Mouse (Mus musculus) midbrain, embryonic 10.5 days (tissue): ENCODE measurements around the gene Smpd3. TPM values are rescaled to one million over a fixed set of nuclear protein-coding genes. Genes with fewer than 3 reads are reported as not detected.

Experiments
- DNase-seq: peaks from one replicate; pipeline ENCODE4 v3.0.0-alpha.2; 2017; ENCODE audit warnings: low spot score
- H3K27ac ChIP-seq: fragments of 300-500 bp; sonication (generic); replicated peaks from 2 replicates; pipeline ENCODE4 v1.5.1; 2016; ENCODE audit warnings: mild to moderate bottlenecking
- H3K27me3 ChIP-seq: fragments of 300-500 bp; sonication (generic); 2 replicates; pipeline ENCODE4 v1.6.1; 2016; ENCODE audit warnings: low read depth, mild to moderate bottlenecking; ENCODE audit not compliant: poor library complexity, severe bottlenecking
- H3K36me3 ChIP-seq: fragments of 300-500 bp; sonication (generic); 2 replicates; pipeline ENCODE4 v1.6.1; 2016; ENCODE audit warnings: mild to moderate bottlenecking, moderate library complexity
- H3K4me1 ChIP-seq: fragments of 300-500 bp; sonication (generic); 2 replicates; pipeline ENCODE4 v1.6.1; 2016
- H3K4me3 ChIP-seq: fragments of 300-500 bp; sonication (generic); 2 replicates; pipeline ENCODE4 v1.5.1; 2016; ENCODE audit warnings: mild to moderate bottlenecking, moderate library complexity
- H3K9me3 ChIP-seq: fragments of 300-500 bp; sonication (generic); replicated peaks from 2 replicates; pipeline ENCODE4 v1.6.1; 2016; ENCODE audit warnings: mild to moderate bottlenecking
- WGBS: fragments of 180-500 bp; shearing (Covaris S2); methylation state at CpG from one replicate; pipeline ENCODE4 v1.1.7; 2016; 5-methylcytosine and 5-hydroxymethylcytosine counted together
- polyA plus RNA-seq: library from polyadenylated mRNA; unstranded; fragments of >200 nt; fragmentation: Nextera tagmentation; extraction: Ambion mirVana; gene quantifications from 2 replicates; pipeline ENCODE4 v1.2.1, GENCODE M21; 2016

Gene Smpd3
- polyA plus RNA-seq, 1 experiment from 2014 or later: 10.4 TPM

DNA sequence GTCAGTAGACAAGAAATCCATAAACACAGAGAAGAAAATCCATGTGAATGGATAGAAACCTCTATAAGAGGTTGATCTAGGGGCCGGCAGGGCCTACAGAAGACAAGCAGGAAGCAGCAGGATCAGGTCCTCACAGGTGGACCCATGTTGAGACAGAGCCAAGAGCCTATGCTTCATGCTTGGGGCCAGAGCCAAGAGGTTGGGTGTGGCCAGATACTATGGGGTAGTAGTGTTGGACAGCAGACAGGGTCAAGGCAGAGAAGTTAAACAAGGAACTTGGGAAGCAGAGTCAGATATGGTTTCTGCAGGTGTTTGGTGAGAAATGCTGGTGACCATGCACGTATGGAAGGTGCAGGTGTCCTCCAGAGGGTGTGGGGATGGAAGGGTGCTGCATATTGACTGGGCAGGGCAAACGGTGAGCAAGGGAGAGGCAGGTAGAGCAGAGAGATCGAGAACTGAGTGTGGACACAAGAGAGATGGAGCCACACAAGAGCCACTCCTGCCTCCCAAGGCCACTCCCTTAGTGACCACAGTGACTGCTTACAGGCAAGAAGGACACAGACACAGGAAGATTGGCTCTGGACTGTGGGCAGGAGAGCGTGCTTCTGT is 61.0 kb downstream of the Smpd3 start:
- Histone ChIP-seq H3K9me3 (no peaks in the 10 kb centered on the region), H3K27ac (no peak overlapping the region), H3K27me3 (no peaks in the 10 kb centered on the region), H3K4me1 (peaks cover 16% of the 10 kb centered on the region), H3K4me3 (no peak overlapping the region), H3K36me3 (no peaks in the 10 kb centered on the region)
- WGBS: 86% methylated on average over 5 of the region's 5 CpGs
- no peak for DNase-seq

DNA sequence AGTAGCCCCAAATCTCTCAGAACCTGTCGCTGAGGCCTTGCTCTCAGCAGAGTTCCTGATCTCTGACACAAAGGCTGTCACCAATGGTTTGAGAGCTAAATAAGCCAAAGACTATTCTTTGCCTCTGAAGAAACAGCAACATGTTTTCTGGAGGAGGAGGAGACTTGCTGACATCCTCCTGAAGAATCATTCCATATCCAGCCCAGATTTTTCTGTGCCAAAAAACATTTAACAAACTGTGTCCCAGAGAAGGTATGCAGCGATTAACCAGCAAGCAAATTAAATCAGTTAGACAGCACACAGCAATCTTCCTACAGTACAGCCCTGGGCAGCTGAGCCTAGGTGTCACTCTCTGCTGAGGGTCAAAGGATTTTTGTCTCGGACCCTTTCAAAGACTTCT is 64.3 kb downstream of the Smpd3 start:
- 83% methylated on average over 3 of the region's 3 CpGs for WGBS
- H3K27ac ChIP-seq: no peak overlapping the region
- no peak for DNase-seq
- H3K4me1 ChIP-seq: peaks cover 39% of the 10 kb centered on the region
- H3K9me3 ChIP-seq: no peaks in the 10 kb centered on the region
- no peak overlapping the region for H3K4me3 ChIP-seq
- H3K27me3 ChIP-seq: no peaks in the 10 kb centered on the region
- no peaks in the 10 kb centered on the region for H3K36me3 ChIP-seq

DNA sequence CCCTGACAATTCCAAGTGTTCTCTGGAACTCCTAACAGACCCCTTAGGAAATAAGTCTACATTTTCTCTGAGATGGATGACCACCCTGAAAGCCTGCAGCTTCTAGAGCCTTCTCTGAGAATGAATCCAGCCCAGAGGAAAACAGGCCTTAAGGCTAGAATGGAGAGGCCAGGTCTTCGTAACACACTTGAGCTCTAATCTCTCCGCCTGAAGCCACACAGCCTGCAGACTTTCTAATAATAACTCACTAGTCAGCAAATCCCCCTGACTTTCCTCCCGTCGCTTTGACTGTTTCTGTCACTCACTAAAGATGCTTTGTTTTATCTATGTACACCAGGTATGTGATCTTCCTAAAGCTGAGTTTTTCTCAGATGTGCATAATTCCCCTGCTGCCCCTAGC is 66.4 kb downstream of the Smpd3 start:
- Histone ChIP-seq H3K27me3 (no peaks in the 10 kb centered on the region), H3K4me1 (peaks cover 39% of the 10 kb centered on the region), H3K4me3 (no peak overlapping the region), H3K27ac (peak overlapping the region; percentile 49), H3K9me3 (no peaks in the 10 kb centered on the region), H3K36me3 (no peaks in the 10 kb centered on the region)
- 70% methylated on average over 4 of the region's 4 CpGs for WGBS
- no peak for DNase-seq

DNA sequence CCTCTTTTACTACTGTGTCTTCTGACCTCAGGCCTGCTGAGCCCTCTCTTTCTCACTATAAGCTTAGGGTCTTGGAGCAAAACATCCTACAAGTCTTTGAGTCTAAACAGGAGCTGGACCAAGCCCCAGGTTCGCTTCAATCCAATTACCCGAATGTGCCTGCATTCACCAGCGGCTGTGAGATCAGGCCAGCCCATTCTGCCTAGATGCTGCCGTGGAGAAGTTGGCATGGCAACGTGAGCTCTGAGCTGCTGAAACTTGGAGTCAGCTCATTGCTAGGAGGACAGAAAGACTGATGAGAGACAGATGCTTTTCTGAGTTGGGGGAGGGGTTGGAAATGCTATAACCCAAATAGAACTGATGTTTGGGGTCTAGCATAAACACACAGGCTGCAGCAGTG is 67.0 kb downstream of the Smpd3 start:
- 11% methylated on average over 5 of the region's 5 CpGs for WGBS
- Histone ChIP-seq H3K9me3 (no peaks in the 10 kb centered on the region), H3K27ac (peak overlapping the region; percentile 64), H3K4me1 (peaks cover 40% of the 10 kb centered on the region), H3K36me3 (peaks cover 1% of the 10 kb centered on the region; the same call in 1 of the 2 replicates), H3K27me3 (no peaks in the 10 kb centered on the region), H3K4me3 (no peak overlapping the region)
- DNase-seq: peak; percentile 50

DNA sequence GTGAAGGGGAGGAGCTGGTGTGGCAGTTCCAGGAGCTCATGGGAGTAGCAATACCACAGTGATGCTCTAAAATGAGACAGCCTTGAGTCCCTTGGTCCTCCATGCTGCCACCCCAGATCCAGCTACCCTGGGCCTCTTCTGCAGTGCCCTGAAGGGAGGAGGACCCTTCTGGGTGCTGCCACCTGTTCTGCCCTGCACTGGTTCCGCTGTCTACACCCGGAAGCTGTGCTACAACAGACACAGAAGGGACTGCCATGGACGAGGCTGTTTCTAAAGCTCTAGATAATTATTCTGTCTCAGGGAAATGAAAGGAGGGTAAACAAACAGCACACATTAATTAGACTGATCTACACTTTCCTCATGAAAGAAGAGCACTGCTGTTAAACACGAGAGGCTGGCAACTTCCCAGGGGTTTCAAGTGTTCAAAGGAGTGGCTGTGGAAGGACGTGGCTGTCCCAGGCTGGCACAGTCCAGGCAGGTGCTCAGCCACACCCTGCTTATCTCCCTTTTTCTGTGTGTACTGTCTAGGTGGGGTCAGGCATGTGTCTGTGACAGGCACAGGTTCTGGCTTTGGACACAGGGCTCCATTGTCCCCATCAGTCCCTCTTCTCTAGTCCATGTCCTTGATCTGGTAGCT is 69.0 kb downstream of the Smpd3 start:
- peaks cover 45% of the 10 kb centered on the region for H3K4me1 ChIP-seq
- H3K27ac ChIP-seq: no peak overlapping the region
- H3K27me3 ChIP-seq: no peaks in the 10 kb centered on the region
- no peak for DNase-seq
- WGBS: 74% methylated on average over 5 of the region's 5 CpGs
- peaks cover 21% of the 10 kb centered on the region for H3K36me3 ChIP-seq
- H3K4me3 ChIP-seq: no peak overlapping the region
- no peaks in the 10 kb centered on the region for H3K9me3 ChIP-seq

DNA sequence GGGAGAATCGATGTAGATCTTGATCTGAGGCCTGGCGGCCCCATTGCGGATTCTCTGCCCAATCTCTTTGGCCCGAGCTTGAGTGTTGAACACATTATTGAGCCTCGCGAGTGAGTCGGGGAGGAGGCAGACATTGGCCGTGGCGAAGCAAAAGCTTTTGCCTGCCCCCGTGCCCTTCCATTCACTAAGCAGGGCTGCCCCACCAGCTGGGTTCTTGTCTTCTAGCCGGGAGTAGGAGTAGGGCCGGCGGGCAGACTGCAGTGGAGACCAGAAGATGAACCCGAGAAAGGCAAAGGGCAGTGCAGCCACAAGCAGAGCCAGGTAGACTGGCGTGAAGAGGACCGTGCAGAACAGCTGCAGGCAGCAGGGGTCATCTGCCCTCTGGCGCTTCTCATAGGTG is 72.4 kb downstream of the Smpd3 start:
- Histone ChIP-seq H3K9me3 (no peaks in the 10 kb centered on the region), H3K36me3 (peaks cover 43% of the 10 kb centered on the region), H3K4me3 (no peak overlapping the region), H3K27me3 (no peaks in the 10 kb centered on the region), H3K27ac (0 out of 2 replicates have a peak overlapping the region, but pooled peaks have one; percentile 6), H3K4me1 (peaks cover 21% of the 10 kb centered on the region)
- 89% methylated on average over 17 of the region's 17 CpGs for WGBS
- DNase-seq: no peak

DNA sequence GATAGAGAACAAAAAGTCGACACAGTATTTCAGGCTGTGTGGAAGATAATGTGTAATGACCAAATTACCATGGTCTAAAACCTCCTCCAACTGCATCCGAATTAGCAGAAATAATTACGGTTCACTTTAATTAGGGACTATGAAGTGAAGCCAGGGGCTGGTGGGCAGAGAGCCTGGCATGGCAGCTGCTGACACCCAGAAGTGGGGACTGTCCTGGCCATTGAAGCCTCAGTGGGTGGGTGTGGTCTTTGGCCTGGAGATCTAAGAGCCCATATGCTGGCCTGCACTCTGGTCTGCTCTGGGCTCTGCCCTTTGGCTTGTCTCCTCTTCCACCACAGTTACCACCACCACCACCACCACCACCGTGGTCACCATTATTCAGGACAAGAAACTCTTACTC is 73.9 kb downstream of the Smpd3 start:
- no peaks in the 10 kb centered on the region for H3K27me3 ChIP-seq
- peaks cover 11% of the 10 kb centered on the region for H3K4me1 ChIP-seq
- peaks cover 58% of the 10 kb centered on the region for H3K36me3 ChIP-seq
- no peaks in the 10 kb centered on the region for H3K9me3 ChIP-seq
- DNase-seq: no peak
- H3K4me3 ChIP-seq: no peak overlapping the region
- 96% methylated on average over 4 of the region's 4 CpGs for WGBS
- H3K27ac ChIP-seq: no peak overlapping the region

DNA sequence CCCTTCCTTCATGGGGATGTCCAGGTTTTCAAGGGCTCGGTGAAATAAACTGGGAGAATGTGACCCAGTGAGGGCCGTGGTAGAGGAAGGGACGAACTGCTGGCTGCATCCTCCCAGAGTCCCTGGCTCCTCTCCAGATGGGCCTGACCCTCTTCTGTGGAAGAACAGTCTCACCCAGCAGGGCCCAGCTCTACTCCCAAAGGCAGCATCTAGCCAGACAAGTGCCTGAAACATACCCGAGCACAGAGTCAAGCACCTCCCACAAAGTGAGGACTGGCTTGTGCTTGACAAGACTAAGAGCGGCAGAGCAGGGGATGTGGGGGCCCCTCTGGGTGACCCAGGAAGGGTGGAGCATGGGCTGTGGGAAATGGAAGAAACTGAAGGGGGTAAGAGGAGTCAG is 75.4 kb downstream of the Smpd3 start:
- H3K9me3 ChIP-seq: no peaks in the 10 kb centered on the region
- H3K4me1 ChIP-seq: peaks cover 6% of the 10 kb centered on the region; the same call in 1 of the 2 replicates
- H3K27me3 ChIP-seq: no peaks in the 10 kb centered on the region
- H3K27ac ChIP-seq: 0 out of 2 replicates have a peak overlapping the region, but pooled peaks have one; percentile 10
- no peak overlapping the region for H3K4me3 ChIP-seq
- 84% methylated on average over 5 of the region's 5 CpGs for WGBS
- peaks cover 73% of the 10 kb centered on the region for H3K36me3 ChIP-seq
- DNase-seq: no peak

DNA sequence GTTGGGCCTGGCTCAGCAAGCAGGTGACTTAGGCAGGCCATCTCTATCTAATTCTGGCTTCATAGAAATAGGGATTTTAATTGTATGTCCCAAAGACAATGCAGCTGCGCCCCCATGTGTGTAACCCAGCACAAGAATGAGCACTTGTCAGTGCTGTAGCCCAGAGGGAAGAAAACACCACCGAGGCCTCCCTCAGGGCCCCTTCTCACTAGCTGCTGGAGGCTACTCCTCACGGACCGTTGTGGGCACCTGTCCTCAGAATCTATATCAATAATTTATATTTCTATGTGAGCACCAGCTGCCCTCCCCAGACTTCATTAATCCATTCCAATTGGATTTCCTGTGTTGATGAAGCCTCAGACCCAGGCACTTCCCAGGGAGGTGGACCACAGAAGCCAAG is 76.9 kb downstream of the Smpd3 start:
- Histone ChIP-seq H3K4me3 (no peak overlapping the region), H3K27ac (no peak overlapping the region), H3K27me3 (no peaks in the 10 kb centered on the region), H3K4me1 (peaks cover 6% of the 10 kb centered on the region; the same call in 1 of the 2 replicates), H3K36me3 (peaks cover 82% of the 10 kb centered on the region), H3K9me3 (no peaks in the 10 kb centered on the region)
- WGBS: 87% methylated on average over 4 of the region's 4 CpGs
- no peak for DNase-seq

DNA sequence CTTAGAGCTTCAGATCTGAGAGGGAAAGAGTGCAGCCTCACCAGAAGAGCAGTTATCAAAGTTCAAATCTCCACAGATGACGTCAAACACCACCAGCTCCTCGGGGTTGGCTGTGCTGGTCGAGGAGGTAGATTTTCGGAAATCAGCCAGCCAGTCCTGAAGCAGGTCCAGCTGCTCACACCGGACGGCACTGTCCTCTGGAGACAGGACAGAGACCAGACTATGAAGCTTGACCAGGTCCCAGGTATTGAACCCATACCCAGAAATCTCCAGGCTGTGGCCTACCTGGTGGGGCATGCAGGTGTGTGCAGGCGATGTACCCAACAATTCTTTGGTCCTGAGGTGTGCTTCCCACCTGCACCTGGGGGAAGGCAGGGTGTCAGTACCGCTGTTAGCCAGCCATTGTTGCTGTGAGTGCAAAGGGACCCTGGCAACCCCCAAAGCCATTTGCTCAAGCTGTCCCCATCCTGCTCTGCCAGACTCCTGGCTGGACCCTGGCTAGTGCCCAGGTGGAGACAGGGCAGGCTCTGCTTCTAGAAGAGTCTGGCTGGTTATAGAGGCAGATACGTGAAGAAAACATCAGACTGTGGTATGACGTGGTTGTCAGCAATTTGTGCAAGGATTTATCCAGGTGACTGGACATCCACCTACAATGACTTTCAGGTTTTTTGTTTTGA is 78.1 kb downstream of the Smpd3 start:
- no peak for DNase-seq
- Histone ChIP-seq H3K27ac (no peak overlapping the region), H3K27me3 (no peaks in the 10 kb centered on the region), H3K4me1 (0 out of 2 replicates have a peak, but pooled peaks cover under 1% of the 10 kb centered on the region), H3K9me3 (no peaks in the 10 kb centered on the region), H3K36me3 (peaks cover 82% of the 10 kb centered on the region), H3K4me3 (no peak overlapping the region)
- 90% methylated on average over 10 of the region's 10 CpGs for WGBS

DNA sequence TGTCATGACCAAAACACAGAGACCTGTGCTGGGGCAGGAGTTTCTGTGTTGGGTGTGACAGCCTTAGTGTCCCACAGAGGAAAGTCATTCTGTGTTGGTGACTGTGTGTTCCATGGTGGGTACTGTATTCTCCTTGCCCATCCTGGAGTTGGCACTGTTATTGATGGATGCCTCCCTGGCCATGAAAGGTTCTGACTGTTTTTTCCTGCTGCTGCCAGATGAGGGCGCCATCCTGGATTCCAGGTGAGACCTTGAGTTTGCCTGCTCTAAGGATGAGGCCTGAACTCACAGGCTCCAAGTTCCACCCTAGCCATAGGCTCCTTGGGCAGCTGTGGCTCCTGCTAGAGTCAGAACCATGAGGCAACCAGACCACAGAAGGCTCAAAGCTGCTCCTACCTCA is 79.6 kb downstream of the Smpd3 start:
- DNase-seq: no peak
- WGBS: 15% methylated on average over 1 of the region's 1 CpGs
- H3K36me3 ChIP-seq: peaks cover 83% of the 10 kb centered on the region

DNA sequence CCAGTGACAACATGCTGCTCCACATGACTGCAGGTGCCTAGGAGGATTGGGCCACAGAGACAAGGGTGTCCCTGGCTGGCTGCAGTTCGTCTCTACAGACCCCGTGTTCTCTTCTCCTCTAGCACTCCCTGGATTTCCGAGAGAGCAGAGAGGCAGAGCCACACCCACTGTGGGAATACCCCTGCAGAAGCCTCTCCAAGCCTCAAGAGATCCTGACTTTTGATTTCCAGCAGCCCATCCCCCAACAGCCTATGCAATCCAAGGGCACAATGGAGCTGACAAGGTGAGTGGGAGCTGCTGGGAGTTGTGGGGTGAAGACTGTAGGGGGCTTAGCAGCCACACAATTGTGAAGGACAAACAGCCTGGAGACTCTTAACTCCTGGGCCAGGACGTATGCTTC is 87.6 kb downstream of the Smpd3 start:
- DNase-seq: no peak
- Histone ChIP-seq H3K27ac (0 out of 2 replicates have a peak overlapping the region, but pooled peaks have one; percentile 13), H3K4me1 (0 out of 2 replicates have a peak, but pooled peaks cover 3% of the 10 kb centered on the region), H3K9me3 (no peaks in the 10 kb centered on the region), H3K36me3 (peaks cover 96% of the 10 kb centered on the region), H3K27me3 (no peaks in the 10 kb centered on the region), H3K4me3 (no peak overlapping the region)
- WGBS: 65% methylated on average over 4 of the region's 4 CpGs

More for the DNA sequence above, 79.6 kb downstream of the Smpd3 start:
- Histone ChIP-seq H3K27ac (no peak overlapping the region), H3K4me3 (no peak overlapping the region), H3K4me1 (no peaks in the 10 kb centered on the region), H3K9me3 (no peaks in the 10 kb centered on the region), H3K27me3 (no peaks in the 10 kb centered on the region)

DNA sequence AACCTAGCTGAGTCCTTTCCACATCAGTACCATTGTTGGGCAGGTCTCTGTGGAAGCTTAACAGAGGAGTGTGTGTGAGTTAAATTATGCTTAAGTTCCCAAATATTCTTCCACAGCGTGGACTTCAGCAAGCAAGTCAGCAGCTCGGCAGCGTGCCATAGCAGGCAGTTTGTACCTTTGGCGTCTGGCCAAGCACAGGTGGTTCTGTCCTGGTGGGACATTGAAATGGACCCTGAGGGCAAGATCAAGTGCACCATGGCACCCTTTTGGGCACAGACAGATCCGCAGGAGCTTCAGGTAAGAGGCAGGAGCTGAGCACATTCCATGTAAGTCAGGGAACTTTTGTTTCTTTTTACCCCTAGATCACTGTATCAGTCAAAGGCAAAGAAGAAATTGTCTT is 100.7 kb downstream of the Smpd3 start:
- H3K36me3 ChIP-seq: peaks cover 95% of the 10 kb centered on the region
- no peaks in the 10 kb centered on the region for H3K4me1 ChIP-seq
- H3K27ac ChIP-seq: no peak overlapping the region
- no peaks in the 10 kb centered on the region for H3K9me3 ChIP-seq
- 95% methylated on average over 5 of the region's 5 CpGs for WGBS
- no peaks in the 10 kb centered on the region for H3K27me3 ChIP-seq
- no peak overlapping the region for H3K4me3 ChIP-seq
- DNase-seq: no peak
